Mouse (Mus musculus) ES-Bruce4 (cell line): ENCODE measurements around the gene Pdzd11.

ENCODE experiments used
- CTCF ChIP-seq: IDR thresholded peaks from one replicate; pipeline ENCODE4 v1.8.1; 2011; ENCODE audit warnings: low read depth, low read length
- POLR2A ChIP-seq: IDR thresholded peaks from one replicate; pipeline ENCODE4 v1.8.1; 2011; ENCODE audit warnings: low read length; ENCODE audit not compliant: insufficient read depth

GRCm38 (mm10) chrX:100618488-100618887, 7.9 kb downstream of the Pdzd11 start:
- no peak for TF ChIP-seq CTCF
- no peak for TF ChIP-seq POLR2A
